Mouse (Mus musculus) adrenal gland, postnatal 14 days (tissue): ENCODE results near the gene Smim1. TPM values are rescaled to one million over a fixed set of nuclear protein-coding genes. Genes with fewer than 3 reads are reported as not detected.

ENCODE experiments used
- DNase-seq: peaks from one replicate; pipeline ENCODE4 v3.0.0; 2021; ENCODE audit warnings: mixed read lengths
- total RNA-seq: library from RNA; stranded (reverse); gene quantifications from 2 replicates; pipeline ENCODE4 v1.2.3, GENCODE M21; 2021

Smim1 gene
- total RNA-seq, 1 experiment from 2014 or later = 31.4 TPM

DNA sequence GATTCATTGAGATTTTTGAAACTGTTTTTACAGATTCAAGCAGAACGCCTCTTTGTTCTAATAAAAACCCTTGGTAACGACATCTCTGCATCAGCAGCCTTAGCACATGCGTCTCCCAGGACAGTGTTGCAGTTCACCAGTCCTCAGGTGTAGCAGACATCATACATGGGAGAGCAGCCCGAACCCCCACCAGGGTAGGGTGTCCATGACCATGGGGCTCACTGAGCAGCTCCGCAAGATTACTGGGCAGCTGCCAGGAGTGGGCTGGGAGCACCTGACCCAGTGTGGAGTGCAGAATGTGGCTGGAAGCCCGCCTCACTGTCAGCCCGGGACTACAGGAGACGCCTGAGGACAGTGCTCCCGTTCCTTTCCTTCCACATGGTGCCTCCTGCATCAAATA is 4.6 kb downstream of the Smim1 start:
- no peak for DNase-seq

DNA sequence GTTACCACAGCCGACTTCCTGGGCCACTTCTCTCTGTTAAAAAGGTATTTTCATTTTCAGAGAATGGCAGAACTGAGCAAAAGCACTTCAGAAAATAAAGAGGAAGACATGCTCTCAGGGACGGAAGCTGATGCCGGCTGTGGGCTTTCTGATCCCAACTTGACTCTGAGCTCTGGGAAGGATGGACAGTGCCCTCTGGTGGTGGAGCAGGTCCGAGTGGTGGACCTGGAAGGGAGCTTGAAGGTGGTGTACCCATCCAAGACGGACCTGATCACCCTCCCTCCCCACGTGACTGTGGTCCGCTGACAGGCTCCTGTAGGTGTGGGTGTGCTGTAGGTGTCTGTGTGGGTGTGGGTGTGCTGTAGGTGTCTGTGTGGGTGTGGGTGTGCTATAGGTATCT is 6.5 kb downstream of the Smim1 start:
- peak; percentile 76 for DNase-seq

DNA sequence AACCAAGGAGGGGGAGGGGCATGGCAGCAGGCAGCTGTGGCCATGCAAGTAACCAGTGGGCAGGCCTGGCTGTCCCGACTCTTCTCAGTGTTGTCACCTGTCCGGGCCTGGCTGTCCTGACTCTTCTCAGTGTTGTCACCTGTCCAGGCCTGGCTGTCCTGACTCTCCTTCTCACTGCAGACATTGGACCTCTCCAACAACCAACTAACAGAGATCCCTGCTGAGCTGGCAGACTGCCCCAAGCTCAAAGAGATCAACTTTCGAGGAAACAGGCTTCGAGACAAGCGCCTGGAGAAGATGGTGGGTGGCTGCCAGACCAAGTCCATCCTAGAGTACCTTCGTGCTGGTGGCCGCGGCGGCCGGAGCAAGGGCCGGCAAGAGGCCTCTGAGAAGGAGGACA is 10.6 kb downstream of the Smim1 start:
- no peak for DNase-seq

DNA sequence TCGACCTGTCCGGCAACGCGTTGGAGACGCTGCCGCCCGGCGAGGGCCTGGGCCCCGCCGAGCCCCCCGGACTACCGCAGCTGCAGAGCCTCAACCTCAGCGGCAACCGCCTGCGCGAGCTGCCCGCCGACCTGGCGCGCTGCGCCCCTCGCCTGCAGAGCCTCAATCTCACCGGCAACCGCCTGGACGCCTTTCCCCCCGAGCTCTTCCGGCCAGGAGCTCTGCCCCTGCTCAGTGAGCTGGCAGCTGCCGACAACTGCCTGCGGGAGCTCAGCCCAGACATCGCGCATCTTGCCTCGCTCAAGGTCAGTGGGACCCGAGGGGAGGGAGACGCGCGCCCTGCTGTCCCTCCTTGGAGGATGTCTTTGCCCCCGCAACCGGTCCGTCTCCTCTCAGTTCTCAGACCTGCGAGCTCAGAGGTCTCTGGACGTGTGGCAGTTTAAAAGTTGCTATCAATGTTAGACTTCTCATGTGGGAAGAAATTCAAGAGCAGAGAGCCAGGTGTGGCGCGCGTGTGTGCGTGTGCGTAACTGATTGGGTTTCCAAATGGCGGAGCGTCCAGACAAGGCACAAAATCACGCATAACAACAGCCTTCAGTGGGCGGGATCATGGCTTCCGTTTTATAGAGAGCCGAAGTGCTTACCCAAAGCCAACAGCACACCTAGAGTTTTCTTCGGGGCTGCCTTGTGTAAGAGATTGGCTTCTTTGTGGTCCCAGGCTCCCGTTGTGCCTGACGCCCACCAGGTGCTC is 13.7 kb downstream of the Smim1 start:
- peak; percentile 69 for DNase-seq

DNA sequence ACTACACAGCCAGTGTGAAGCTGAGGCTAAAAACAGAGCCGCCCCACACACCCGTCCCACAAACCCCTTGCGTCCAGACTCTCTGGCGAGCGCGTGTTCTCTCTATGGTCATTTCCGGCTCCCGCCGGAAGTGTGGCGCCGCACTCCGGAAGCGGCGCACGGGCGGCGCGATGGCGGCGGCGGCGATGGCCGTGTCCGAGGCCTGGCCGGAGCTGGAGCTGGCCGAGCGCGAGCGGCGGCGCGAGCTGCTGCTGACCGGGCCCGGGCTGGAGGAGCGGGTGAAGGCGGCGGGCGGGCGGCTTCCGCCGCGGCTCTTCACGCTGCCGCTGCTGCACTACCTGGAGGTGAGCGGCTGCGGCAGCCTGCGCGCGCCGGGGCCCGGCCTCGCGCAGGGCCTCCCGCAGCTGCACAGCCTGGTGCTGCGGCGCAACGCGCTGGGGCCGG is 14.4 kb downstream of the Smim1 start, which contains the start of gene Lrrc47:
Gene Lrrc47 (plus strand): TSS at position 86 of the 444 bp plus-strand sequence.
- DNase-seq = peak; percentile 90

DNA sequence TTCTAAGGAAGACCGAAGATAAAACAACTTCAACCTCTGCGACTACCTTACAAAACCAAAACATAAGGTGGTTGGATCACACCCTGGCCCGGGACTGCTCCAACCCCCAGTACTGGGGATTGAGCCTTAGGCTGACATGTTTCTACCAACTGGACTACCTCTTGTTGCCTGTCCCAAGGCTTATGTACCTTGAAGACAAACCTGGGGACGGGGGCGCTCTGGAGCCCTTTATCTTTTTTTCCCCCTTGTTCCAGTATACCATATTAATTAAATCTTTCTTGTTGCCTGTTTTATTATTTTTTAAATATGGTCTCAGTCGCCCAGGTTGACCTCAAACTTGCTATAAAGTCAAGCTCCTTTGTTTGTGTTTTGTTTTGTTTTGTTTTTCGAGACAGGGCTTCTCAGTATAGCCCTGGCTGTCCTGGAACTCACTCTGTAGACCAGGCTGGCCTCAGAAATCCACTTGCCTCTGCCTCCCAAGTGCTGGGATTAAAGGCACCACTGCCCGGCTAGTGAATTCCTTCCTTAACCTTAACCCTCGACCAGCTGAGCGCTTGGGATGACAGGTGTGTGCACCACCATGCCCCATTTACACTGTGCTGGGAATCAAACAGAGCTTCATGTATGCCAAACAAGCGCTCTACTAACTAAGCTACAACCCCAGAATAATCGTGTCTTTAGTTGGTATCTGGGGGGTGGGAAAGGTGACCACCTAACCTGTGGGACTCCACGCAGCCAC is 15.0 kb downstream of the Smim1 start:
- DNase-seq = no peak

DNA sequence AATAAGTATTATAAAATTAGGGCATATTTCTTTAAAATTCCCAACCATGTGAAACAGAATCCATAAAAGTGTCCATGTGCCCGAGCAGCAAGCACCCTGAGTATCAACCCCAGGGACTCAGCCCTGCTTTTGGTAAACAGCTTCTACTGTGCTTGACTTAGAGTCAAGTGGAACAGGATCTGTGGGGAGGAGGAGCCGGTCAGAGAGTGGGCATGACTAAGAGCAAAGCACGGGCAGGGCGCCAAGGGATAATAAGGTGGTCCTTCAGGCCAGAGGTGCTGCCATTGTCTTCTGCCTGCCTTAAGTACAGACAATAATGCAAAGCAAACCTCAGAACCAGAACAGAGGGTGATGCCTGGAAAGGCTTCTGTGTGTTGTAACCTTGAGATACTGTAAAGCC is 18.3 kb downstream of the Smim1 start:
- DNase-seq = peak; percentile 47

DNA sequence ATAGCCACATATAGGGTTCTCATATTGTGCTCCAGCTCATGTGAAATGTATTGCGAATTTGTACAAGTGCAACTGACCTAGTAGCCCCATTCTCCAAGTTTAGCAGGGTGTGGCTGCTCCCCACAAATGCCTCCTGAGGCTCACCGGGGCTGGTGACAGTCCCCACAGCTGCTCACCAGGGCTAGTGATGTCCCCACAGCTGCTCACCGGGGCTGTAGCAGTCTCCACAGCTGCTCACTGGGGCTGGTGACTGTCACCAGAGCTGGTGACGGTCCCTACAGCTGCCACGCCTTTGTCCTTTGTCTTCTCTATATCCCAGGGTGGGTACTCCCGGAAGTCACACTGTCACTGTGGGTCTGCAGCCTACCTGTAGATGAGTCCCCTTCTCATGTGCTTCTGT is 19.8 kb downstream of the Smim1 start:
- no peak for DNase-seq

DNA sequence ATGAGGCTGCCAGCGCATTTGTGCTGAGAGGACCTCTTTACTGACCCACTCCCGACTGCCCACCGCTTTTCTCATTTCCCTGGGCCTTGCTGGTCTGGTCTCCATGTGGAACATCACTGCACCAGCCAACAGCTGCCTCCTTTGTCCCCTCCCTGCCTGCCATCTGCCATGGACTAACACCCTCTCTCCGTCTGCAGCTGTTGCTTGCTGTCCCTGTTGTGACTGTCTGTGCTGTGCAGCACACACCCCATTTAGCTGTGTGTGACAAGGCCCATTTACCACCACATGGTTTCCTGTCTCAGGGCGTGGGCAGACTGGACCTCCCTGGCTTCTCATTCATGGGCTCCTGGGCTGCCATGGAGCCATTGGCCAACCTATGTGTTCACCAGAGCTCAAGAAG is 20.5 kb downstream of the Smim1 start:
- DNase-seq = no peak

DNA sequence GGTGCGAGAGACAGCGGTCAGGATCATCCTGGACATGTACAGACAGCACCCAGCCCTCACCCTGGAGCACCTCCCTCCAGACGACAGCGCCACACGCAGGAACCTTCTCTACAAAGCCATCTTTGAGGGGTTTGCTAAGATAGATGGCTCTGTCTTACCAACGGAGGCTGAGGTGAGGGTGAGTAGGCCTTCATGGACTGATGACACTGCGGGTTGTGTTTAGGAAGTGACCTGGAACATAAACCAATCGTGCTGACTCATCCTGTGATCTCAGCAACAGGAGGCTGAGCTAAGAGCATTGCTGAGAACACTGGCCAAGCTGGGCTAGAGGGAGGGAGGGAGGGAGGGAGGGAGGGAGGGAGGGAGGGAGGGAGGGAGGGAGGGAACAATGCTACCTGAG is 32.5 kb downstream of the Smim1 start:
- DNase-seq = no peak

DNA sequence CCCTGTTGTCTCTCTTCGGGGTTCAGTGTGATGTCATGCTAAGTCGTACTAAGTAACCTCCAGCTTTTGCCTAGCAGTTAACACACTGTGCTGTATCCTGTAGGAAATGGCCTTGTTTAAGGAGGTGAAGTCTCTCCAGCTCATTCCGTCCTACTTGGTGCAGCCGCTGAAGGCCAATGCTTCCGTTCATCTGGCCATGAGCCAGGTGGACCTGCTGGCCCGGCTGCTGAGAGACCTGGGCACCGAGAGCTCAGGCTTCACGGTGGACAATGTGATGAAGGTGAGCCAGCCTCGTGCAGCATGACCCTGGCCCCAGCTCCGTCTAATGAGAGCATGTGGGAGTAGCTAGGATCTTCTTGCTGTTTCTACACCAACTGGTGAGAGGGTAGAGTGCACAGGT is 33.3 kb downstream of the Smim1 start:
- DNase-seq = no peak

DNA sequence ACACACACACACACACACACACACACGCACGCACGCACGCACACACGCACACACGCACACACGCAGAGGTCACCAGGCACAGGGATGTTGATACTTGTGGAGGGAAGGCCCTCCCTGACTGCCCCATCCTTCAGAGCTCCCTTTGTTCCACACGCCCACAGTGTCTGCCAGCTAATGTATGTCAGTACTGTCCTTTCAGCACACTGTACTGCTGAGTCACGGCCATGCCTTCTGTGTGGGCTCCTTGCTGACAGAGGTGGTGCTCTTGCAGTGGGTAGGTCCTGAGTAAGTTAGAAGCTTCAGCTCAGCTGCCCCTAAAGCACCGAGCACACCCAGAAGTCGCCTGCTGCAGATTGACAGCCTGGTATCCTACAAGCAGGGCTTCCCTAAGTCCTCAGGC is 45.6 kb downstream of the Smim1 start:
- no peak for DNase-seq

DNA sequence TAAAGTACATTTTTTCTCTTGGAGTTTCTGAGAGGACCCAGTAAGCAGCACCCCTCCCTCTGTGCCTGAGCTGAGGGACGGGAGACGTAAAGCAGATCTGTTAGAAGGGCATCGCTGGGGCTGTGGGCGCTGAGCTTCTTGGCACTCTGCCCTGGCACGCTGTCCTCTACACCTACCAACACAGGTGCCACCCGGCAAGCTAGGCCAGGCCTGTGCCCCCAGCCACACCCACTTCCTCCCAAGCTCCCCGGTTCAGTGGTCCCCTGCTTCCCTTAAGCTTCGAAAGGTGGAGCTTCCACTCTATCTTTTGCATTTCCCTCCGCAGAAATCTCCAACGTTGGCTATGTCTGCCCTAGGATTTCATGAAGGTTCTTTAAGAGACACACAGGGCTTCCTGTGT is 46.8 kb downstream of the Smim1 start:
- DNase-seq = no peak

DNA sequence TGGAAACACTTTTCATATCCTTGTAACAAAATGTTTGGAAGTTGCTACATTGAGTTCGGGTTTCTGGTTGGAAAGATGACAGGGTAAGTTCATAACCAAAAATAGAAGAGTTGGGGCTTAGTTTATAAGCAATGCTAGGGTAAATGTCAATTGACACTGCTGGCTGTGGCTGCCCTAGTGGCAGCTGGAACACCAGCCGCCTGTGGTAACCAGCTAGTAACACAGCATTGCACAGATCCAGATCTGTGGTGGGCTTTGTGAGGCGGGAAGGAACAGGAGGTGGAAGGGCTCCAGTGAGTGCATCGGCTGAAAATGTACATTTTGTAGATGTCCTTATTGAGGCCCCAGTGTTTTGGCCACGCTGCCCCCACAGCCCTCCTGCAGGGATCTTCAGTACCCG is 50.3 kb downstream of the Smim1 start:
- no peak for DNase-seq

DNA sequence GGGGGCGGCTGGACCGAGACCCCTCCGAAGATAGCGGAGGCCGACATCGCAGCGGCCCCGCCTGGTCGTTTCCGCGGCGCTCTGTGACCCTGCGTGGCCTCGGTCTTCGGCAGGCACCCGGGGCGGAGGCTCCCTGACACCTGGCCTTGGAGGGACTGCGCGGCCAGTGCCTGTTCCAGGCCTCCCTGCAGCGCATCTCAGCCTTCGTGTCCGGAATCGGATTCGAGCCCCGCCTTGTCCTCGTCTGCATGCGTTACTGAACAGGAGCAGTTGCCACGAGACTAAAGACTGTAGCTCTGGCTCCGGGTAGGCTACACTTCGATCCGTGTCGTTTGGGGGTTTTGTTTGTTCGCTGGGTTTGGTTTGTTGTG is 50.8 kb downstream of the Smim1 start:
- no peak for DNase-seq

DNA sequence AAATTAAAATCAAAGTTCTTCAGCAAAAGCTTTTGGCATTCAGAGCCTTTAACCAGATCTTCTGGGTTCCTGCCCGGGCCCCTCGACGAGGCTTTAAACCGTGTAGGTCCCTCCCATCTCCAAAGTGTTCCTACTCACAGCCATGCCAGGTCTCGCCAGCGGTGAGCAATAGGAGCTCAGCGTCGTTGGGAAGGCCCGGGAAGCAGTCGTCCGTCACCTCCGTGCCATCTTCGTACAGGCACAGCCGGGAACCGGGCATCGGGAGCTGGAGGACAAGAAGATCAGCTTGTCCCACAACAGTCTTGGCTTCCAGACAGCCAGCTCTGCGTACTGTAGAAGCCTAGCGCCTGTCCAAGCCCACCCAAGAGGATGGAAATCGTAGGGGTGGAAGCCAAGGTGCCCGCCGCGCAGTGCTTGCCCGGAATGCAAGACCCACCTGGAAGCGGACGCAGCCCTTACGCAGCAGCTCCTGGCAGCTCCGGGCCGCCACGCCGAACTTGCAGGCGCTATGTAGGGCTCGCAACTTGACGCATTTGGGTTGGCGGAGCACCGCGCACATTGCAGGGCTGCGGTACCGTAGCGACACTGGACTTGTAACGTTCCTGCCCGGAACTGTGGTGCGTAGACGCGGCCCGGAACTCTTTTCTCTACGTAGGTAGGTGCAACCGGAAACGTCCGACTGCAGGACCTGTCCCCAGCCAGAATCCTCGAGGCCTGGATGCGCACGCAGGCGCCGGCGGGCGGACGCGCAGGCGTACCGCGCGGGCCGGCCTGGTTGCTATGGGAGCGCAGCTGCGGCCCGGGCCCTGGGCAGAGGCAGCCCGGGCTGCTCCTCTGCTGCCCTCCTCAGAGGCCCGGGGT is 51.4 kb downstream of the Smim1 start, which contains the start of the genes Dffb and Cep104:
Gene Dffb (minus strand): TSS at position 696 of the 861 bp plus-strand sequence.
Gene Cep104 (plus strand): TSS at position 764 of the 861 bp plus-strand sequence.
- peak; percentile 97 for DNase-seq

Other genes with a start within 250 kb of the Smim1 start
- gene A430005L14Rik, start 69.0 kb downstream of the Smim1 start, total RNA-seq = 19.4 and 19.5 TPM in 2 replicates
- gene Dffb, start 51.1 kb downstream of the Smim1 start, total RNA-seq = 4.3 and 7.4 TPM in 2 replicates
- gene Cep104, start 51.0 kb downstream of the Smim1 start, total RNA-seq = 22.3 and 24.8 TPM in 2 replicates
- 39.8 and 44.3 TPM in 2 replicates for gene Lrrc47, start 14.5 kb downstream of the Smim1 start, total RNA-seq
- not detected in 2 replicates for gene Ccdc27, start 16.4 kb upstream of the Smim1 start, total RNA-seq
- not detected in 2 replicates for gene Trp73, start 114.0 kb upstream of the Smim1 start, total RNA-seq
- gene Wrap73, start 116.1 kb upstream of the Smim1 start, total RNA-seq = 13.7 and 18.9 TPM in 2 replicates
- 125 and 132 TPM in 2 replicates for gene Tprgl, start 134.4 kb upstream of the Smim1 start, total RNA-seq
- 7.3 and 8.3 TPM in 2 replicates for gene Megf6, start 144.5 kb upstream of the Smim1 start, total RNA-seq